Comparison of ENCODE assay signal across 11 mouse cellular contexts in genomic region chrX:135761707-135762106, GRCm38 (mm10). TPM values are rescaled to one million over a fixed set of nuclear protein-coding genes. Genes with fewer than 3 reads are reported as not detected.
A peak's percentile ranks its signal among the peaks of the same experiment; 100 is the strongest.
DNase-seq lines count a peak whose midpoint lies in the region; ATAC-seq and TF ChIP-seq lines count a peak whose summit lies in the region.
"Had no signal": no experiment of that assay in that cellular context is flagged by ENCODE, and none has a peak within 500 bp of the region (broad histone marks: within the 10 kb centered on the region; RNA-seq: fewer than 3 reads in every experiment).

No protein-coding gene starts in this region.

- H3K4me2 ChIP-seq in heart, embryonic 11.5 days: no peak overlapping the region
- H3K4me2 ChIP-seq in midbrain, postnatal 0 days (ENCODE audit: low read depth, low read length, poor library complexity, severe bottlenecking): no peak overlapping the region
- no peak overlapping the region for H3K4me2 ChIP-seq in midbrain, embryonic 13.5 days (replicated peaks)
- H3K4me2 ChIP-seq in limb, embryonic 14.5 days (replicated peaks; ENCODE audit: low read depth, low read length, severe bottlenecking): no peak overlapping the region
- H3K4me2 ChIP-seq in neural tube, embryonic 15.5 days: no peak overlapping the region

- H3K79me2 ChIP-seq in heart, adult 2 months (replicated peaks; ENCODE audit: control insufficient read depth, insufficient read depth, low read length): no peaks in the 10 kb centered on the region

- peak in 1 of 2 experiments; percentile 31 for DNase-seq in heart, adult 2 months
- DNase-seq in midbrain, postnatal 0 days (ENCODE audit: low spot score): peak; percentile 53
- peak; percentile 20 for DNase-seq in cerebellum, adult 8-10 months
- DNase-seq in limb, embryonic 14.5 days (ENCODE audit: low spot score): peak; percentile 36
- no peak for DNase-seq in midbrain, embryonic 10.5 days (ENCODE audit: low spot score)

- no peak for TF ChIP-seq EP300 in heart, adult 2 months (IDR thresholded peaks at IDR 0.05; ENCODE audit: insufficient read depth, low read depth, low read length)

- intact Hi-C loops in heart, adult 2 months (cut with DNase I): no loop called here

- H3K4me1 ChIP-seq in heart, adult 2 months (ENCODE audit: control insufficient read depth, insufficient read depth, low read length): no peaks in the 10 kb centered on the region
- H3K4me1 ChIP-seq in heart, embryonic 11.5 days (ENCODE audit: control insufficient read depth, insufficient read depth, low read length): no peaks in the 10 kb centered on the region
- H3K4me1 ChIP-seq in midbrain, postnatal 0 days (ENCODE audit: insufficient read depth, low read length): no peaks in the 10 kb centered on the region
- no peaks in the 10 kb centered on the region for H3K4me1 ChIP-seq in midbrain, embryonic 13.5 days (replicated peaks)
- no peaks in the 10 kb centered on the region for H3K4me1 ChIP-seq in limb, embryonic 14.5 days (ENCODE audit: control insufficient read depth, insufficient read depth, low read length)
- no peaks in the 10 kb centered on the region for H3K4me1 ChIP-seq in neural tube, embryonic 15.5 days
- H3K4me1 ChIP-seq in midbrain, embryonic 10.5 days: no peaks in the 10 kb centered on the region

- no peak overlapping the region for H3K9ac ChIP-seq in heart, adult 2 months (ENCODE audit: low read depth, low read length)
- H3K9ac ChIP-seq in heart, embryonic 11.5 days (ENCODE audit: low read depth, low read length): no peak overlapping the region
- H3K9ac ChIP-seq in midbrain, postnatal 0 days (replicated peaks; ENCODE audit: low read length, poor library complexity, severe bottlenecking): no peak overlapping the region
- no peak overlapping the region for H3K9ac ChIP-seq in midbrain, embryonic 13.5 days (replicated peaks)
- no peak overlapping the region for H3K9ac ChIP-seq in limb, embryonic 14.5 days (ENCODE audit: low read depth, low read length, severe bottlenecking)
- no peak overlapping the region for H3K9ac ChIP-seq in neural tube, embryonic 15.5 days (replicated peaks)

- ATAC-seq in heart, embryonic 11.5 days (replicated peaks; ENCODE audit: insufficient number of reproducible peaks, low FRiP score, low TSS enrichment): no peak
- ATAC-seq in midbrain, postnatal 0 days (ENCODE audit: low FRiP score): no peak
- ATAC-seq in midbrain, embryonic 13.5 days: no peak
- ATAC-seq in limb, embryonic 14.5 days (ENCODE audit: low FRiP score, low read depth): no peak
- no peak for ATAC-seq in neural tube, embryonic 15.5 days (ENCODE audit: low FRiP score)

- no peak overlapping the region for H3K27ac ChIP-seq in heart, adult 2 months
- no peak overlapping the region for H3K27ac ChIP-seq in heart, embryonic 11.5 days (ENCODE audit: low read depth, low read length)
- no peak overlapping the region for H3K27ac ChIP-seq in midbrain, postnatal 0 days (ENCODE audit: low read depth, low read length)
- no peak overlapping the region for H3K27ac ChIP-seq in midbrain, embryonic 13.5 days
- no peak overlapping the region for H3K27ac ChIP-seq in limb, embryonic 14.5 days (replicated peaks; ENCODE audit: low read depth, low read length)
- no peak overlapping the region for H3K27ac ChIP-seq in neural tube, embryonic 15.5 days (replicated peaks)
- H3K27ac ChIP-seq in midbrain, embryonic 10.5 days (replicated peaks): no peak overlapping the region

- no peak for TF ChIP-seq POLR2A in heart, adult 2 months (IDR thresholded peaks at IDR 0.05; ENCODE audit: insufficient read depth, low read depth, low read length)
- no peak for TF ChIP-seq POLR2A in limb, embryonic 14.5 days (IDR thresholded peaks at IDR 0.05; ENCODE audit: borderline replicate concordance, extremely low read depth, insufficient read depth, insufficient read length)

- no peaks in the 10 kb centered on the region for H3K9me3 ChIP-seq in heart, embryonic 11.5 days (replicated peaks; ENCODE audit: control insufficient read depth, low read length)
- no peaks in the 10 kb centered on the region for H3K9me3 ChIP-seq in midbrain, postnatal 0 days (ENCODE audit: low read length)
- H3K9me3 ChIP-seq in midbrain, embryonic 13.5 days: no peaks in the 10 kb centered on the region
- H3K9me3 ChIP-seq in limb, embryonic 14.5 days (ENCODE audit: control insufficient read depth, low read length): no peaks in the 10 kb centered on the region
- no peaks in the 10 kb centered on the region for H3K9me3 ChIP-seq in neural tube, embryonic 15.5 days (replicated peaks)
- no peaks in the 10 kb centered on the region for H3K9me3 ChIP-seq in midbrain, embryonic 10.5 days (replicated peaks)

- no peak overlapping the region for H3K4me3 ChIP-seq in heart, adult 2 months
- H3K4me3 ChIP-seq in heart, embryonic 11.5 days (ENCODE audit: low read depth, low read length): no peak overlapping the region
- no peak overlapping the region for H3K4me3 ChIP-seq in midbrain, postnatal 0 days (ENCODE audit: low read depth, low read length)
- H3K4me3 ChIP-seq in midbrain, embryonic 13.5 days (replicated peaks): no peak overlapping the region
- no peak overlapping the region for H3K4me3 ChIP-seq in limb, embryonic 14.5 days (replicated peaks; ENCODE audit: low read length)
- H3K4me3 ChIP-seq in neural tube, embryonic 15.5 days (replicated peaks): no peak overlapping the region
- no peak overlapping the region for H3K4me3 ChIP-seq in midbrain, embryonic 10.5 days

- H3K27me3 ChIP-seq in heart, adult 2 months (ENCODE audit: control insufficient read depth, insufficient read depth, low read length): no peaks in the 10 kb centered on the region
- H3K27me3 ChIP-seq in heart, embryonic 11.5 days (ENCODE audit: control insufficient read depth, insufficient read depth, low read length): no peaks in the 10 kb centered on the region
- H3K27me3 ChIP-seq in midbrain, postnatal 0 days (ENCODE audit: insufficient read depth, low read length): no peaks in the 10 kb centered on the region
- H3K27me3 ChIP-seq in midbrain, embryonic 13.5 days: no peaks in the 10 kb centered on the region
- no peaks in the 10 kb centered on the region for H3K27me3 ChIP-seq in limb, embryonic 14.5 days (ENCODE audit: control insufficient read depth, insufficient read depth, low read length)
- H3K27me3 ChIP-seq in neural tube, embryonic 15.5 days (replicated peaks): no peaks in the 10 kb centered on the region
- peaks cover 29% of the 10 kb centered on the region; the same call in 1 of the 2 replicates for H3K27me3 ChIP-seq in midbrain, embryonic 10.5 days (ENCODE audit: low read depth, poor library complexity, severe bottlenecking)

- TF ChIP-seq CTCF in heart, adult 2 months (IDR thresholded peaks at IDR 0.05): peak; percentile 76
- peak; percentile 75 for TF ChIP-seq CTCF in midbrain, postnatal 0 days (IDR thresholded peaks at IDR 0.05)

- no peaks in the 10 kb centered on the region for H3K36me3 ChIP-seq in heart, adult 2 months (ENCODE audit: control insufficient read depth, insufficient read depth, low read length)
- no peaks in the 10 kb centered on the region for H3K36me3 ChIP-seq in heart, embryonic 11.5 days (ENCODE audit: control insufficient read depth, insufficient read depth, low read length)
- no peaks in the 10 kb centered on the region for H3K36me3 ChIP-seq in midbrain, postnatal 0 days (ENCODE audit: insufficient read depth, low read length)
- peaks cover 3% of the 10 kb centered on the region; the same call in 1 of the 2 replicates for H3K36me3 ChIP-seq in midbrain, embryonic 13.5 days
- H3K36me3 ChIP-seq in limb, embryonic 14.5 days (ENCODE audit: control insufficient read depth, insufficient read depth, low read length): peaks cover 6% of the 10 kb centered on the region; the same call in 1 of the 2 replicates
- peaks cover 9% of the 10 kb centered on the region; the same call in 1 of the 2 replicates for H3K36me3 ChIP-seq in neural tube, embryonic 15.5 days
- H3K36me3 ChIP-seq in midbrain, embryonic 10.5 days: peaks cover 18% of the 10 kb centered on the region

RNA-seq across cellular contexts. Expression of gene Armcx5, which starts 19.2 kb away (rescaled TPM):
- 1 to 10 TPM; 4.9 to 6.5 TPM for total RNA-seq in heart, adult 2 months (2021)
- 1.8 and 3.0 TPM in 2 replicates for polyA plus RNA-seq in heart, adult 2 months (2012; rRNA removed)
- 6.9 and 9.4 TPM in 2 replicates for polyA plus RNA-seq in heart, embryonic 11.5 days (2014; fragmentation: Nextera tagmentation; extraction: Ambion mirVana)
- 13.1 and 22.9 TPM in 2 replicates for total RNA-seq in midbrain, postnatal 0 days (2014; rRNA removed)
- 23.8 and 31.7 TPM in 2 replicates for polyA plus RNA-seq in midbrain, postnatal 0 days (2015; fragmentation: Nextera tagmentation; extraction: Ambion mirVana)
- 11.7 and 13.5 TPM in 2 replicates for polyA plus RNA-seq in midbrain, embryonic 13.5 days (2015; fragmentation: Nextera tagmentation; extraction: Ambion mirVana)
- 6.7 and 9.1 TPM in 2 replicates for polyA plus RNA-seq in limb, embryonic 14.5 days (2012; rRNA removed)
- polyA plus RNA-seq in limb, embryonic 14.5 days (2014; fragmentation: Nextera tagmentation; extraction: Ambion mirVana): 9.3 and 11.1 TPM in 2 replicates
- 11.4 and 11.8 TPM in 2 replicates for polyA plus RNA-seq in neural tube, embryonic 15.5 days (2015; fragmentation: Nextera tagmentation; extraction: Ambion mirVana)
- polyA plus RNA-seq in midbrain, embryonic 10.5 days (2016; fragmentation: Nextera tagmentation; extraction: Ambion mirVana): 9.0 and 9.3 TPM in 2 replicates

RNA-seq across cellular contexts. Expression of gene Gprasp1, which starts 19.2 kb away (rescaled TPM):
- total RNA-seq in heart, adult 2 months (2021): 10 to 100 TPM; 18.3 to 25.0 TPM
- 7.9 and 11.6 TPM in 2 replicates for polyA plus RNA-seq in heart, adult 2 months (2012; rRNA removed)
- 34.7 and 41.5 TPM in 2 replicates for polyA plus RNA-seq in heart, embryonic 11.5 days (2014; fragmentation: Nextera tagmentation; extraction: Ambion mirVana)
- 378 and 474 TPM in 2 replicates for total RNA-seq in midbrain, postnatal 0 days (2014; rRNA removed)
- 288 and 301 TPM in 2 replicates for polyA plus RNA-seq in midbrain, postnatal 0 days (2015; fragmentation: Nextera tagmentation; extraction: Ambion mirVana)
- polyA plus RNA-seq in midbrain, embryonic 13.5 days (2015; fragmentation: Nextera tagmentation; extraction: Ambion mirVana): 163 and 181 TPM in 2 replicates
- 59.1 and 73.4 TPM in 2 replicates for polyA plus RNA-seq in limb, embryonic 14.5 days (2012; rRNA removed)
- 52.0 and 61.2 TPM in 2 replicates for polyA plus RNA-seq in limb, embryonic 14.5 days (2014; fragmentation: Nextera tagmentation; extraction: Ambion mirVana)
- polyA plus RNA-seq in neural tube, embryonic 15.5 days (2015; fragmentation: Nextera tagmentation; extraction: Ambion mirVana): 198 and 222 TPM in 2 replicates
- 48.0 and 66.6 TPM in 2 replicates for polyA plus RNA-seq in midbrain, embryonic 10.5 days (2016; fragmentation: Nextera tagmentation; extraction: Ambion mirVana)

RNA-seq across cellular contexts. Expression of gene Bhlhb9, which starts 35.7 kb away (rescaled TPM):
- total RNA-seq in heart, adult 2 months (2021): 10 to 100 TPM in 1 of 2 experiments, 1 to 10 TPM in 1; 9.0 to 16.2 TPM
- 4.7 and 6.6 TPM in 2 replicates for polyA plus RNA-seq in heart, adult 2 months (2012; rRNA removed)
- 60.0 and 68.4 TPM in 2 replicates for polyA plus RNA-seq in heart, embryonic 11.5 days (2014; fragmentation: Nextera tagmentation; extraction: Ambion mirVana)
- 69.9 and 80.2 TPM in 2 replicates for total RNA-seq in midbrain, postnatal 0 days (2014; rRNA removed)
- polyA plus RNA-seq in midbrain, postnatal 0 days (2015; fragmentation: Nextera tagmentation; extraction: Ambion mirVana): 106 and 109 TPM in 2 replicates
- polyA plus RNA-seq in midbrain, embryonic 13.5 days (2015; fragmentation: Nextera tagmentation; extraction: Ambion mirVana): 111 and 116 TPM in 2 replicates
- polyA plus RNA-seq in limb, embryonic 14.5 days (2012; rRNA removed): 24.1 and 29.1 TPM in 2 replicates
- 51.6 and 54.7 TPM in 2 replicates for polyA plus RNA-seq in limb, embryonic 14.5 days (2014; fragmentation: Nextera tagmentation; extraction: Ambion mirVana)
- 105 and 116 TPM in 2 replicates for polyA plus RNA-seq in neural tube, embryonic 15.5 days (2015; fragmentation: Nextera tagmentation; extraction: Ambion mirVana)
- polyA plus RNA-seq in midbrain, embryonic 10.5 days (2016; fragmentation: Nextera tagmentation; extraction: Ambion mirVana): 46.6 and 54.3 TPM in 2 replicates

RNA-seq across cellular contexts. Expression of gene Tmsb15a, which starts 36.6 kb away (rescaled TPM):
- total RNA-seq in heart, adult 2 months (2021): not detected
- not detected in 2 replicates for polyA plus RNA-seq in heart, adult 2 months (2012; rRNA removed)
- polyA plus RNA-seq in heart, embryonic 11.5 days (2014; fragmentation: Nextera tagmentation; extraction: Ambion mirVana): not detected in 2 replicates
- not detected in 2 replicates for total RNA-seq in midbrain, postnatal 0 days (2014; rRNA removed)
- polyA plus RNA-seq in midbrain, postnatal 0 days (2015; fragmentation: Nextera tagmentation; extraction: Ambion mirVana): not detected in 2 replicates
- not detected in 2 replicates for polyA plus RNA-seq in midbrain, embryonic 13.5 days (2015; fragmentation: Nextera tagmentation; extraction: Ambion mirVana)
- polyA plus RNA-seq in limb, embryonic 14.5 days (2012; rRNA removed): 0.50 and 2.0 TPM in 2 replicates
- polyA plus RNA-seq in limb, embryonic 14.5 days (2014; fragmentation: Nextera tagmentation; extraction: Ambion mirVana): 2.0 and 2.1 TPM in 2 replicates
- polyA plus RNA-seq in neural tube, embryonic 15.5 days (2015; fragmentation: Nextera tagmentation; extraction: Ambion mirVana): not detected in 2 replicates
- polyA plus RNA-seq in midbrain, embryonic 10.5 days (2016; fragmentation: Nextera tagmentation; extraction: Ambion mirVana): not detected in 2 replicates
- total RNA-seq: gastrocnemius, postnatal 4 days had no signal
- polyA plus RNA-seq: lung, embryonic 16.5 days; stomach, embryonic 14.5 days had no signal
